Mouse (Mus musculus): ENCODE data around the gene Cyp3a41a.
"Not testable (repeated sequence)": the region's sequence is repeated elsewhere in the genome, so short reads cannot be mapped to it uniquely, and the experiment has no call there.

Gene Cyp3a41a

GRCm38 (mm10) chr5:145720036-145720435, at the start of gene Cyp3a41a:
TSS of gene Cyp3a41a (minus strand) at chr5:145720136.
- not testable (repeated sequence) for DNase-seq

DNA sequence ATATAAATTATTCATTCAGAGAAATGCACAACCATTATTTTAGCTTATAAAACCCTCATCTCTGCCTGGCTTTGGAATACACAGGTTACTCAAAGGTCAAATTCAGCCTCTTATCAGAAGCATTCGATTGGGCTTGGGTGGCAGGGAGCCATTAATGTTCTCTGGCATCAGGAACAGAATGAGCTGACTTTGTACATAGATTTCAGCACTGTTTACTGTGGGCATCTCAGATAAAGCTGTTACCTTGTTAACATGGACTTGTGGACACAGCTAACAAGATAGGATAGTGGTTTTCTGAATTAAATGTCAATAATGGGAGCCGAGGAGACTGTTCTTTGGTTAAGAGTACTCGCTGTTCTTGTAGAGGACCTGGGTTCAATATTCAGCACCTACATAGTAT, 17.6 kb upstream of the Cyp3a41a start:
- DNase-seq: not testable (repeated sequence)

DNA sequence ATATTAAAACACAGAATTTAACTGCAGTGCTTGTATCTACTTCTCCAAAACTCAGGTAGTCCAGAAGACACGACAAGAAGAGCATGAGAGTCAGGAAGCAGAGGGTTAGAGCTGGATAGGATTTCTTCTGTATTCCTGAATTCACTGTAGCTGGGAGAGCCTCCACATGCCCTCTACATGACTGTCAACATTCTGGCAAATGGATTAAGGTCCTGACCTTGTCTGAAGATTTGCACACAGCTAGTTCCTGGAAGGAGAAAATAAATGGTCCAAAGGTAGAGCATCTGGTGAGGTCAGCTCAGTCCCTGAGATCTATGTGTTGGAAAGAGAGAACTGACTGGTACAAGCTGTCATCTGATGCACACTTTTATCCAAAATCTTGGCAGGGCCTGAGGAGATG, 5.6 kb downstream of the Cyp3a41a start:
- not testable (repeated sequence) for DNase-seq

GRCm38 (mm10) chr5:145707372-145707771, 12.6 kb downstream of the Cyp3a41a start:
- not testable (repeated sequence) for DNase-seq

- DNase-seq: no peak
Observed at GRCm38 (mm10) chr5:145662007-145662406, 57.9 kb downstream of the Cyp3a41a start.

DNA sequence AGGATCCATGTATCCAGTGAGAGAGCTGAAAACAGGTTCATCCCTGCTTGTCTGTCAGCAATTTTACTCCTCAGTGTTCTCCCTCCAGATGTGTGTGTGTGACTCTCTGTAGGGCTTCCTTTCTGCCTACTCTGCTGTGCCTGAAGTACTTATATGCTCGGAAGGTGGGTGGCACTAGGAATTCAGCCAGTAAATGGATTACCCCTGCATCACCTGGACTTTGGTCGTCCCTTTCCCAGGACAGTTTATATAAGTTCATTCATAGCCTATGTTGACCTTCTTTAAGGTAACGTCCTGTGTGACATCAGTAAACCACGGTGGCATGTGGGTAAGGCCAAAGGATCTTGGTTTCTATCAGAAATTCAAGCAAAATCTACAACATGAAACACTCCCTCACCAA, 72.2 kb downstream of the Cyp3a41a start:
- no peak for DNase-seq
